Comparison of ENCODE assay signal across 8 mouse cellular contexts in the genomic region with DNA sequence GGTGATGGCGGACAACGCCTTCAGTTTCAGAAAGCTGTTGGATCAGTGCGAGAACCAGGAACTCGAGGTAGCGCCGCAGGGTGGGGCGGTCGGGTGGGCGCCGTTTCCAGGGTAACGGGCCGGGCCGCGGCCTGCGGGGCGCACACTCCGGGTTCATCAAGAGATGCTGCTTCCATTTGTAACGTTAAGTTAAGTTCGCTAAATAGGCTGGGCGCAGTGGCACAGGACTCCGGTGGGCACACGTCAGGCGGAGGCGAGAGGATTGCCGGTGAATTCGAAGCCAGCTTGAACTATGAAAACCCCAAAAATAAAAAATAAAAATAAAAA. TPM values are rescaled to one million over a fixed set of nuclear protein-coding genes. Genes with fewer than 3 reads are reported as not detected.
DNase-seq lines count a peak whose midpoint lies in the region; ATAC-seq and TF ChIP-seq lines count a peak whose summit lies in the region.

No protein-coding gene starts in this region.

- TF ChIP-seq POLR2A in testis, adult 2 months (IDR thresholded peaks at IDR 0.05; ENCODE audit: control insufficient read depth, low read depth, low read length): no peak

- peak overlapping the region; percentile 91 for H3K4me3 ChIP-seq in testis, adult 2 months (ENCODE audit: control insufficient read depth, low read depth, low read length)
- peak overlapping the region; percentile 94 for H3K4me3 ChIP-seq in liver, embryonic 11.5 days (ENCODE audit: low read depth, low read length)

- H3K9ac ChIP-seq in liver, embryonic 11.5 days (ENCODE audit: low read depth, low read length): peak overlapping the region; percentile 93

- H3K27me3 ChIP-seq in testis, adult 2 months (ENCODE audit: control insufficient read depth, insufficient read depth, low read length): no peaks in the 10 kb centered on the region
- no peaks in the 10 kb centered on the region for H3K27me3 ChIP-seq in liver, embryonic 11.5 days (replicated peaks; ENCODE audit: control insufficient read depth, insufficient read depth, low read length)

- TF ChIP-seq CTCF in testis, adult 2 months (IDR thresholded peaks at IDR 0.05; ENCODE audit: control insufficient read depth, insufficient read depth, insufficient replicate concordance, low read depth, low read length): no peak

- 1% methylated on average over 26 of the region's 26 CpGs for WGBS in liver, embryonic 11.5 days

- H3K36me3 ChIP-seq in testis, adult 2 months (ENCODE audit: control insufficient read depth, insufficient read depth, low read length): peaks cover 4% of the 10 kb centered on the region
- H3K36me3 ChIP-seq in liver, embryonic 11.5 days (ENCODE audit: control insufficient read depth, insufficient read depth, low read length): peaks cover 21% of the 10 kb centered on the region; the same call in 1 of the 2 replicates

- H3K4me2 ChIP-seq in liver, embryonic 11.5 days: peak overlapping the region; percentile 81

- ATAC-seq in frontal cortex, adult (ENCODE audit: low TSS enrichment): peak; percentile 48
- peak; percentile 64 for ATAC-seq in liver, embryonic 11.5 days (replicated peaks; ENCODE audit: low FRiP score)

- no peaks in the 10 kb centered on the region for H3K9me3 ChIP-seq in liver, embryonic 11.5 days (ENCODE audit: control insufficient read depth, low read length)

- peaks cover 3% of the 10 kb centered on the region; the same call in 1 of the 2 replicates for H3K4me1 ChIP-seq in testis, adult 2 months (ENCODE audit: control insufficient read depth, insufficient read depth, low read length)
- H3K4me1 ChIP-seq in liver, embryonic 11.5 days (replicated peaks; ENCODE audit: control insufficient read depth, insufficient read depth, low read length): peaks cover 7% of the 10 kb centered on the region; the same call in 1 of the 2 replicates

- DNase-seq in frontal cortex, adult 2 months (ENCODE audit: extremely low spot score in 1 of 2, low spot score in 1 of 2): no peak
- no peak for DNase-seq in testis, postnatal 14 days (ENCODE audit: low spot score)
- no peak for DNase-seq in liver, embryonic 11.5 days (ENCODE audit: low spot score)
- no peak for DNase-seq in retina, embryonic 14.5 days (ENCODE audit: low spot score)
- DNase-seq in kidney, postnatal 25 days: no peak
- no peak for DNase-seq in adrenal gland, postnatal 25 days

- H3K27ac ChIP-seq in testis, adult 2 months (ENCODE audit: control insufficient read depth, insufficient read depth, low read depth, low read length): peak overlapping the region; percentile 58
- peak overlapping the region; percentile 52; the same call in 1 of the 2 replicates for H3K27ac ChIP-seq in liver, embryonic 11.5 days (ENCODE audit: low read depth, low read length)

RNA-seq across cellular contexts. Expression of a gene that starts 0.7 kb away (rescaled TPM):
- polyA plus RNA-seq in frontal cortex, adult 2 months (2012; rRNA removed): 103 and 112 TPM in 2 replicates
- 50.1 and 55.7 TPM in 2 replicates for polyA plus RNA-seq in testis, adult 2 months (2012; rRNA removed)
- 126 and 136 TPM in 2 replicates for polyA plus RNA-seq in liver, embryonic 11.5 days (2014; fragmentation: Nextera tagmentation; extraction: Ambion mirVana)
- total RNA-seq in adrenal gland, postnatal 25 days (2021): 71.7 and 74.6 TPM in 2 replicates
